In the genomic region with DNA sequence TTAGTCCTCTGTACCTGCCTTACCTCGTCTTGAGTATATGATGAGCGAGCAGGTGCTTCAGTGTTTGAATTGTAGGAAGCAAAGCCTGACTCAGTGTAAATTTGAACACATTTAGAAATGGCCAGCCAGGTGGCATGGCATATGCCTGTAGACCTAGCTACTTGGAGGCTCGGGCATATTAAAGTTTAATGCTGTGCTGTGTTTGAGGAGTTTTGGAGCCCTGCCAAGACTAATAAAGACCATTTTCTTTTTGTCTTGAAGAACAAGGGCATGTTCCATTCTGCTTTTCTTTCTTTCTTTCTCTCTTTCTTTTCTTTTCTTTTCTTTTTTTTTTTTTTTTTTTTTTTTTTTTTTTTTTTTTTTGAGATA, we compare ENCODE assay signal across 13 mouse cellular contexts. TPM values are rescaled to one million over a fixed set of nuclear protein-coding genes. Genes with fewer than 3 reads are reported as not detected.
DNase-seq lines count a peak whose midpoint lies in the region; ATAC-seq and TF ChIP-seq lines count a peak whose summit lies in the region.
"Had no signal": no experiment of that assay in that cellular context is flagged by ENCODE, and none has a peak within 500 bp of the region (broad histone marks: within the 10 kb centered on the region; RNA-seq: fewer than 3 reads in every experiment).

No protein-coding gene starts in this region.

- no peak for TF ChIP-seq POLR2A in limb, embryonic 14.5 days (IDR thresholded peaks at IDR 0.05; ENCODE audit: borderline replicate concordance, extremely low read depth, insufficient read depth, insufficient read length)

- TF ChIP-seq EP300 in liver, embryonic 14.5 days (IDR thresholded peaks at IDR 0.05; ENCODE audit: low read depth): no peak

- no peak overlapping the region for H3K9ac ChIP-seq in forebrain, postnatal 0 days
- no peak overlapping the region for H3K9ac ChIP-seq in limb, embryonic 14.5 days (ENCODE audit: low read depth, low read length, severe bottlenecking)
- 0 out of 2 replicates have a peak overlapping the region, but pooled peaks have one; percentile 38 for H3K9ac ChIP-seq in liver, embryonic 14.5 days (replicated peaks)
- H3K9ac ChIP-seq: heart, embryonic 13.5 days had no signal

- H3K4me1 ChIP-seq in forebrain, postnatal 0 days (ENCODE audit: insufficient read depth): no peaks in the 10 kb centered on the region
- H3K4me1 ChIP-seq in forebrain, embryonic 10.5 days: peaks cover 23% of the 10 kb centered on the region
- H3K4me1 ChIP-seq in limb, embryonic 14.5 days (ENCODE audit: control insufficient read depth, insufficient read depth, low read length): no peaks in the 10 kb centered on the region; the same call in 1 of the 2 replicates
- peaks cover 23% of the 10 kb centered on the region for H3K4me1 ChIP-seq in limb, embryonic 10.5 days
- H3K4me1 ChIP-seq in liver, embryonic 14.5 days (replicated peaks; ENCODE audit: control insufficient read depth in 2 of 2, insufficient read depth in 2 of 2, low read length in 1 of 2): peaks cover 41 to 45% of the 10 kb centered on the region in 2 experiments

- no peaks in the 10 kb centered on the region for H3K36me3 ChIP-seq in forebrain, postnatal 0 days (ENCODE audit: insufficient read depth)
- H3K36me3 ChIP-seq in forebrain, embryonic 10.5 days (replicated peaks): no peaks in the 10 kb centered on the region
- H3K36me3 ChIP-seq in limb, embryonic 14.5 days (ENCODE audit: control insufficient read depth, insufficient read depth, low read length): no peaks in the 10 kb centered on the region
- no peaks in the 10 kb centered on the region for H3K36me3 ChIP-seq in limb, embryonic 10.5 days
- H3K36me3 ChIP-seq in liver, embryonic 14.5 days (replicated peaks; ENCODE audit: control insufficient read depth, insufficient read depth, low read depth): no peaks in the 10 kb centered on the region
- H3K36me3 ChIP-seq: heart, embryonic 13.5 days; midbrain, embryonic 10.5 days had no signal

- H3K4me2 ChIP-seq in forebrain, postnatal 0 days (ENCODE audit: low read depth): no peak overlapping the region
- no peak overlapping the region for H3K4me2 ChIP-seq in limb, embryonic 14.5 days (replicated peaks; ENCODE audit: low read depth, low read length, severe bottlenecking)
- H3K4me2 ChIP-seq in liver, embryonic 14.5 days (ENCODE audit: low read depth): peak overlapping the region; percentile 41
- H3K4me2 ChIP-seq: heart, embryonic 13.5 days had no signal

- 44% methylated on average over 3 of the region's 3 CpGs for WGBS in forebrain, postnatal 0 days
- WGBS in forebrain, embryonic 10.5 days: 91% methylated on average over 3 of the region's 3 CpGs
- 45% methylated on average over 3 of the region's 3 CpGs for WGBS in limb, embryonic 14.5 days
- WGBS in limb, embryonic 10.5 days: 84% methylated on average over 3 of the region's 3 CpGs
- 50% methylated on average over 3 of the region's 3 CpGs for WGBS in liver, embryonic 14.5 days (ENCODE audit: insufficient replicate concordance)

- H3K27ac ChIP-seq in forebrain, postnatal 0 days (ENCODE audit: low read depth, low read length): no peak overlapping the region
- H3K27ac ChIP-seq in forebrain, embryonic 10.5 days: no peak overlapping the region
- H3K27ac ChIP-seq in limb, embryonic 14.5 days (replicated peaks; ENCODE audit: low read depth, low read length): no peak overlapping the region
- no peak overlapping the region for H3K27ac ChIP-seq in limb, embryonic 10.5 days
- peak overlapping the region; percentile 18 for H3K27ac ChIP-seq in liver, embryonic 14.5 days
- H3K27ac ChIP-seq: heart, embryonic 13.5 days; midbrain, embryonic 10.5 days had no signal

- TF ChIP-seq CTCF in forebrain, postnatal 0 days (IDR thresholded peaks at IDR 0.05; ENCODE audit: low read depth): no peak
- no peak for TF ChIP-seq CTCF in liver, embryonic 14.5 days (IDR thresholded peaks at IDR 0.05; ENCODE audit: low read depth)

- H3K9me3 ChIP-seq in forebrain, postnatal 0 days (ENCODE audit: low read length): no peaks in the 10 kb centered on the region
- H3K9me3 ChIP-seq in forebrain, embryonic 10.5 days: no peaks in the 10 kb centered on the region
- no peaks in the 10 kb centered on the region for H3K9me3 ChIP-seq in limb, embryonic 14.5 days (ENCODE audit: control insufficient read depth, low read length)
- H3K9me3 ChIP-seq in limb, embryonic 10.5 days (replicated peaks): no peaks in the 10 kb centered on the region
- no peaks in the 10 kb centered on the region for H3K9me3 ChIP-seq in liver, embryonic 14.5 days (ENCODE audit: control insufficient read depth, low read length)
- H3K9me3 ChIP-seq: heart, embryonic 13.5 days; midbrain, embryonic 10.5 days had no signal

- no peak overlapping the region for H3K4me3 ChIP-seq in forebrain, postnatal 0 days (ENCODE audit: low read depth, low read length)
- H3K4me3 ChIP-seq in forebrain, embryonic 10.5 days: no peak overlapping the region
- no peak overlapping the region for H3K4me3 ChIP-seq in limb, embryonic 14.5 days (replicated peaks; ENCODE audit: low read length)
- no peak overlapping the region for H3K4me3 ChIP-seq in limb, embryonic 10.5 days
- H3K4me3 ChIP-seq in liver, embryonic 14.5 days (ENCODE audit: insufficient read depth in 1 of 2, low read depth in 2 of 2, low read length in 2 of 2): no peak overlapping the region
- H3K4me3 ChIP-seq: heart, embryonic 13.5 days; midbrain, embryonic 10.5 days had no signal

- no peak for ATAC-seq in forebrain, postnatal 0 days
- no peak for ATAC-seq in limb, embryonic 14.5 days (ENCODE audit: low FRiP score, low read depth)
- no peak for ATAC-seq in liver, embryonic 14.5 days (ENCODE audit: insufficient read depth)
- ATAC-seq: activated CD4-positive, CD25-positive, alpha-beta regulatory T cell, adult 4 months had no signal

- peak; percentile 21 for DNase-seq in forebrain, postnatal 0 days
- DNase-seq in forebrain, embryonic 10.5 days (ENCODE audit: extremely low spot score, low spot score): no peak
- DNase-seq in limb, embryonic 14.5 days (ENCODE audit: low spot score): peak; percentile 21
- no peak for DNase-seq in limb, embryonic 10.5 days (ENCODE audit: low spot score)
- DNase-seq in brain, adult 2 months (ENCODE audit: low read depth, low spot score): peak; percentile 59
- DNase-seq in liver, embryonic 14.5 days (ENCODE audit: low read depth in 3 of 3, low spot score in 3 of 3): no peak
- no peak for DNase-seq in left cerebral cortex, adult 9 months (ENCODE audit: low spot score in 2 of 2)
- DNase-seq: gastrocnemius, postnatal 25 days; kidney, adult 9 months; lung, postnatal 14 days had no signal

- no peaks in the 10 kb centered on the region for H3K27me3 ChIP-seq in forebrain, postnatal 0 days (ENCODE audit: insufficient read depth, low read length)
- H3K27me3 ChIP-seq in forebrain, embryonic 10.5 days (ENCODE audit: poor library complexity, severe bottlenecking): no peaks in the 10 kb centered on the region
- H3K27me3 ChIP-seq in limb, embryonic 14.5 days (ENCODE audit: control insufficient read depth, insufficient read depth, low read length): no peaks in the 10 kb centered on the region
- H3K27me3 ChIP-seq in limb, embryonic 10.5 days (ENCODE audit: low read depth, poor library complexity, severe bottlenecking): no peaks in the 10 kb centered on the region
- no peaks in the 10 kb centered on the region for H3K27me3 ChIP-seq in liver, embryonic 14.5 days (ENCODE audit: control insufficient read depth, insufficient read depth, low read length)
- H3K27me3 ChIP-seq: heart, embryonic 13.5 days had no signal

RNA-seq across cellular contexts. Expression of a gene that starts 33.3 kb away (rescaled TPM):
- 44.4 and 48.0 TPM in 2 replicates for total RNA-seq in forebrain, postnatal 0 days (2014; rRNA removed)
- 60.8 and 68.0 TPM in 2 replicates for polyA plus RNA-seq in forebrain, postnatal 0 days (2015; fragmentation: Nextera tagmentation; extraction: Ambion mirVana)
- polyA plus RNA-seq in forebrain, embryonic 10.5 days (2016; fragmentation: Nextera tagmentation; extraction: Ambion mirVana): 15.7 and 16.8 TPM in 2 replicates
- polyA plus RNA-seq in limb, embryonic 14.5 days (2012; rRNA removed): 48.8 and 52.9 TPM in 2 replicates
- polyA plus RNA-seq in limb, embryonic 14.5 days (2014; fragmentation: Nextera tagmentation; extraction: Ambion mirVana): 66.0 and 70.9 TPM in 2 replicates
- 17.6 and 22.5 TPM in 2 replicates for polyA plus RNA-seq in limb, embryonic 10.5 days (2016; fragmentation: Nextera tagmentation; extraction: Ambion mirVana)
- 16.5 TPM in 2 replicates for polyA plus RNA-seq in liver, embryonic 14.5 days (2012; rRNA removed)
- 32.7 and 34.0 TPM in 2 replicates for polyA plus RNA-seq in liver, embryonic 14.5 days (2014; fragmentation: Nextera tagmentation; extraction: Ambion mirVana)

Comparison
In these comparisons a context has a peak if more than half of its experiments do, and no peak if none do; other contexts are left out.
1. DNase-seq: peak in forebrain, postnatal 0 days (single experiment), limb, embryonic 14.5 days (single experiment) and brain, adult 2 months (single experiment); none in forebrain, embryonic 10.5 days (single experiment), limb, embryonic 10.5 days (single experiment), liver, embryonic 14.5 days (0 of 3) and left cerebral cortex, adult 9 months (0 of 2).